Mouse (Mus musculus) embryonic fibroblast, embryonic 13.5 days (primary cell): ENCODE data around the gene Lelp1.

Source experiments
- CTCF ChIP-seq: IDR thresholded peaks from 2 replicates; pipeline ENCODE4 v1.5.1; 2011; ENCODE audit warnings: mild to moderate bottlenecking, control low read depth, low read length, moderate library complexity, borderline replicate concordance; ENCODE audit not compliant: insufficient read depth
- POLR2A ChIP-seq: IDR thresholded peaks from 2 replicates; pipeline ENCODE4 v1.6.1; 2011; ENCODE audit warnings: low read depth, mild to moderate bottlenecking, control low read depth, low read length, moderate library complexity

GRCm38 (mm10) chr3:92169847-92170246 lies 27.3 kb upstream of the Lelp1 start:
- TF ChIP-seq POLR2A: no peak
- TF ChIP-seq CTCF: no peak
